Mouse (Mus musculus): ENCODE measurements around the gene Bsx. TPM values are rescaled to one million over a fixed set of nuclear protein-coding genes. Genes with fewer than 3 reads are reported as not detected.

Bsx gene
- polyA plus RNA-seq, 1 experiment, result not detected

- TF ChIP-seq GATA1 (IDR thresholded peaks at IDR 0.05; ENCODE audit: low read length) (no peak), TAL1 (IDR thresholded peaks at IDR 0.05; ENCODE audit: low read length) (no peak)
- Histone ChIP-seq H3K4me3 (replicated peaks) (no peak overlapping the region), H3K27me3 (ENCODE audit: control insufficient read depth) (peaks cover 77% of the 10 kb centered on the region), H3K9me3 (ENCODE audit: control insufficient read depth, low read length) (no peaks in the 10 kb centered on the region), H3K4me1 (ENCODE audit: control insufficient read depth) (no peaks in the 10 kb centered on the region), H3K36me3 (ENCODE audit: control insufficient read depth) (no peaks in the 10 kb centered on the region)
Measured at GRCm38 (mm10) chr9:40878291-40878945, 4.5 kb downstream of the Bsx start.

GRCm38 (mm10) chr9:40878998-40879397, 5.1 kb downstream of the Bsx start:
- TF ChIP-seq GATA1 (IDR thresholded peaks at IDR 0.05; ENCODE audit: low read length) (no peak), TAL1 (IDR thresholded peaks at IDR 0.05; ENCODE audit: low read length) (no peak)
- H3K27me3 ChIP-seq (ENCODE audit: control insufficient read depth), result peaks cover 71% of the 10 kb centered on the region
- H3K4me3 ChIP-seq (replicated peaks), result no peak overlapping the region
- H3K4me1 ChIP-seq (ENCODE audit: control insufficient read depth), result no peaks in the 10 kb centered on the region
- no peaks in the 10 kb centered on the region for H3K9me3 ChIP-seq (ENCODE audit: control insufficient read depth, low read length)
- no peaks in the 10 kb centered on the region for H3K36me3 ChIP-seq (ENCODE audit: control insufficient read depth)

GRCm38 (mm10) chr9:40885669-40886068, 11.7 kb downstream of the Bsx start:
- Histone ChIP-seq H3K9me3 (ENCODE audit: control insufficient read depth, low read length) (no peaks in the 10 kb centered on the region), H3K4me3 (replicated peaks) (no peak overlapping the region), H3K4me1 (ENCODE audit: control insufficient read depth) (no peaks in the 10 kb centered on the region), H3K27me3 (ENCODE audit: control insufficient read depth) (peaks cover 9% of the 10 kb centered on the region), H3K36me3 (ENCODE audit: control insufficient read depth) (no peaks in the 10 kb centered on the region)
- no peak for TF ChIP-seq TAL1 (IDR thresholded peaks at IDR 0.05; ENCODE audit: low read length)
- no peak for TF ChIP-seq GATA1 (IDR thresholded peaks at IDR 0.05; ENCODE audit: low read length)

GRCm38 (mm10) chr9:40889389-40889788, 15.5 kb downstream of the Bsx start:
- H3K4me1 ChIP-seq (ENCODE audit: control insufficient read depth), result no peaks in the 10 kb centered on the region
- no peaks in the 10 kb centered on the region for H3K9me3 ChIP-seq (ENCODE audit: control insufficient read depth, low read length)
- no peak overlapping the region for H3K4me3 ChIP-seq (replicated peaks)
- no peak for TF ChIP-seq TAL1 (IDR thresholded peaks at IDR 0.05; ENCODE audit: low read length)
- TF ChIP-seq GATA1 (IDR thresholded peaks at IDR 0.05; ENCODE audit: low read length), result no peak
- peaks cover 3% of the 10 kb centered on the region for H3K27me3 ChIP-seq (ENCODE audit: control insufficient read depth)
- no peaks in the 10 kb centered on the region for H3K36me3 ChIP-seq (ENCODE audit: control insufficient read depth)

GRCm38 (mm10) chr9:40892456-40892855, 18.5 kb downstream of the Bsx start:
- TF ChIP-seq TAL1 (IDR thresholded peaks at IDR 0.05; ENCODE audit: low read length) (no peak), GATA1 (IDR thresholded peaks at IDR 0.05; ENCODE audit: low read length) (no peak)
- Histone ChIP-seq H3K4me3 (replicated peaks) (no peak overlapping the region), H3K4me1 (ENCODE audit: control insufficient read depth) (no peaks in the 10 kb centered on the region), H3K9me3 (ENCODE audit: control insufficient read depth, low read length) (no peaks in the 10 kb centered on the region), H3K36me3 (ENCODE audit: control insufficient read depth) (no peaks in the 10 kb centered on the region), H3K27me3 (ENCODE audit: control insufficient read depth) (no peaks in the 10 kb centered on the region)

- Histone ChIP-seq H3K4me3 (replicated peaks) (no peak overlapping the region), H3K36me3 (ENCODE audit: control insufficient read depth) (no peaks in the 10 kb centered on the region), H3K4me1 (ENCODE audit: control insufficient read depth) (no peaks in the 10 kb centered on the region), H3K27me3 (ENCODE audit: control insufficient read depth) (no peaks in the 10 kb centered on the region), H3K9me3 (ENCODE audit: control insufficient read depth, low read length) (no peaks in the 10 kb centered on the region)
- no peak for TF ChIP-seq GATA1 (IDR thresholded peaks at IDR 0.05; ENCODE audit: low read length)
- TF ChIP-seq TAL1 (IDR thresholded peaks at IDR 0.05; ENCODE audit: low read length), result no peak
Measured at GRCm38 (mm10) chr9:40907413-40907812, 33.5 kb downstream of the Bsx start.

GRCm38 (mm10) chr9:40908411-40908810, 34.5 kb downstream of the Bsx start:
- H3K4me3 ChIP-seq (replicated peaks), result no peak overlapping the region
- H3K4me1 ChIP-seq (ENCODE audit: control insufficient read depth), result no peaks in the 10 kb centered on the region
- H3K36me3 ChIP-seq (ENCODE audit: control insufficient read depth), result no peaks in the 10 kb centered on the region
- no peaks in the 10 kb centered on the region for H3K9me3 ChIP-seq (ENCODE audit: control insufficient read depth, low read length)
- TF ChIP-seq TAL1 (IDR thresholded peaks at IDR 0.05; ENCODE audit: low read length) (no peak), GATA1 (IDR thresholded peaks at IDR 0.05; ENCODE audit: low read length) (no peak)
- no peaks in the 10 kb centered on the region for H3K27me3 ChIP-seq (ENCODE audit: control insufficient read depth)

- Histone ChIP-seq H3K4me1 (ENCODE audit: control insufficient read depth) (no peaks in the 10 kb centered on the region; the same call in none of the 2 replicates), H3K36me3 (ENCODE audit: control insufficient read depth) (no peaks in the 10 kb centered on the region), H3K9me3 (ENCODE audit: control insufficient read depth, low read length) (no peaks in the 10 kb centered on the region), H3K27me3 (ENCODE audit: control insufficient read depth) (no peaks in the 10 kb centered on the region), H3K4me3 (replicated peaks) (no peak overlapping the region)
- TF ChIP-seq TAL1 (IDR thresholded peaks at IDR 0.05; ENCODE audit: low read length), result no peak
- TF ChIP-seq GATA1 (IDR thresholded peaks at IDR 0.05; ENCODE audit: low read length), result no peak
Measured at GRCm38 (mm10) chr9:40908915-40909314, 35.0 kb downstream of the Bsx start.

- H3K27me3 ChIP-seq (ENCODE audit: control insufficient read depth), result no peaks in the 10 kb centered on the region; the same call in 1 of the 2 replicates
- H3K36me3 ChIP-seq (ENCODE audit: control insufficient read depth), result no peaks in the 10 kb centered on the region
- TF ChIP-seq TAL1 (IDR thresholded peaks at IDR 0.05; ENCODE audit: low read length), result no peak
- no peak for TF ChIP-seq GATA1 (IDR thresholded peaks at IDR 0.05; ENCODE audit: low read length)
- H3K4me1 ChIP-seq (ENCODE audit: control insufficient read depth), result peaks cover 6% of the 10 kb centered on the region
- H3K9me3 ChIP-seq (ENCODE audit: control insufficient read depth, low read length), result no peaks in the 10 kb centered on the region
- no peak overlapping the region for H3K4me3 ChIP-seq (replicated peaks)
Measured at GRCm38 (mm10) chr9:40917871-40918613, 44.1 kb downstream of the Bsx start.
